Mouse (Mus musculus): ENCODE measurements around the gene Gpr137. TPM values are rescaled to one million over a fixed set of nuclear protein-coding genes. Genes with fewer than 3 reads are reported as not detected.

The Gpr137 gene
- polyA plus RNA-seq, 1 experiment = 9.0 TPM

DNA sequence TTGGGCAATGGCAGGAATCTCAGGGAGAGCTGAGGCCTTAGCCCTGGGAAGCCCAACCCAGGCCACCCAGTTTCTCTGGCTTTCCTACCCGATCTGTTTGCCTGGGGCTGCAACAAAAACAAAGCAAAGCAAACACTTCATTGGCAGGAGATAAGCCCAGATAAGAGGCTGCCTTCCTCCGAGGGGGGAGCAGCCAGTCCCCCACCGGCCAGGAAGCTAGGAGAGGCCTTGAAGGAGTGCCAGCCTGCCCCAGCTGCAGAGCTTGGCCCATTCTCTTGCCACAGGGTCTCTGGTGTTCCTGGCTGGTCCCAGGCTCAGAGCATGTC, 10.4 kb upstream of the Gpr137 start:
- H3K9ac ChIP-seq (ENCODE audit: low read depth, poor library complexity, severe bottlenecking) = peak overlapping the region; percentile 75; the same call in 1 of the 2 replicates

DNA sequence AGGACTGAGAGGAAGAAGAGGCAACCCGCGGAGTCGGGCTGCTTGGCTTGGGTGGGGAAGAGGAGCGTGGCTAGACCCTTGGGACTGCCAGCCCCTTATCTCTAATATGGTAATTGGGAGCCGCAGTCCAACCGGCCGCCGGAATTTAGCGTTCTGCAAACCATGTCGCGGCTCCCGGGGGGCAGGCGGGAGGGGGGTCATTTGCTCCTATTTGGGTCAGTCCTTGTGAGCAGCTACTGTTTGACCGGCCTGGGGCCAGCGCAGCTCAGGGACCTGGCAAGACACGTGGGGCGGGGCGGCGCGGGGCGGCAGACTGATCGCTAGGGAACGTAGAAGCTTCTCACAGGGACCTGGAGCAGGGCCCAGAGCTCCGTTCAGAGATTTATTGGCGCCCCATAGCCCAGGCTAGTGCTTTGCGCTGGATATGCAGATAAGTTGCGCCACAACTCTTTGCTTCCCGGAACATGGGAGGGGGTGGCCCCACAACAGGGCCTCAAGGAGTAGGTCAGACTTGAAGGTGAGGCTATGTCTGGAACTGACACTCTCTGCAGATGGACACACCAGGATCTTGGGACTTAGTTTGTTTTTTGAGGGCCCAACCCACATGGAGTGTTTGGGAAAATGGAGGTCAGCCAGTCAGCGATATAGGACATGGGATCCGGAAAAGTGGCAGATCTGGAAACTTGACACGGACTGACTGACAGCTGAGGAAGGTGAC, 9.9 kb upstream of the Gpr137 start:
- Histone ChIP-seq H3K9me3 (replicated peaks; ENCODE audit: control insufficient read depth, insufficient read depth, low read length, poor library complexity, severe bottlenecking) (no peaks in the 10 kb centered on the region), H3K27me3 (ENCODE audit: control insufficient read depth, insufficient read depth, low read length, poor library complexity, severe bottlenecking) (no peaks in the 10 kb centered on the region), H3K4me1 (ENCODE audit: control insufficient read depth, insufficient read depth, low read length) (peaks cover 3% of the 10 kb centered on the region), H3K36me3 (ENCODE audit: control insufficient read depth, insufficient read depth, low read length, poor library complexity, severe bottlenecking) (no peaks in the 10 kb centered on the region), H3K27ac (ENCODE audit: insufficient read depth, low read length) (peak overlapping the region; percentile 72), H3K4me3 (ENCODE audit: low read depth, low read length) (peak overlapping the region; percentile 85), H3K9ac (ENCODE audit: low read depth, poor library complexity, severe bottlenecking) (peak overlapping the region; percentile 75)
- TF ChIP-seq POLR2A (IDR thresholded peaks at IDR 0.05; ENCODE audit: insufficient read depth, low read length) (no peak), CTCF (IDR thresholded peaks at IDR 0.05; ENCODE audit: low read depth, low read length) (no peak), EP300 (IDR thresholded peaks at IDR 0.05; ENCODE audit: insufficient read depth, low read depth, low read length) (no peak)

More for the DNA sequence above, 10.4 kb upstream of the Gpr137 start:
- no peaks in the 10 kb centered on the region for H3K9me3 ChIP-seq (replicated peaks; ENCODE audit: control insufficient read depth, insufficient read depth, low read length, poor library complexity, severe bottlenecking)
- peak overlapping the region; percentile 72; the same call in 1 of the 2 replicates for H3K27ac ChIP-seq (ENCODE audit: insufficient read depth, low read length)
- no peaks in the 10 kb centered on the region for H3K36me3 ChIP-seq (ENCODE audit: control insufficient read depth, insufficient read depth, low read length, poor library complexity, severe bottlenecking)
- no peak overlapping the region for H3K4me3 ChIP-seq (ENCODE audit: low read depth, low read length)
- peaks cover 3% of the 10 kb centered on the region for H3K4me1 ChIP-seq (ENCODE audit: control insufficient read depth, insufficient read depth, low read length)
- H3K27me3 ChIP-seq (ENCODE audit: control insufficient read depth, insufficient read depth, low read length, poor library complexity, severe bottlenecking) = no peaks in the 10 kb centered on the region
- TF ChIP-seq CTCF (IDR thresholded peaks at IDR 0.05; ENCODE audit: low read depth, low read length) = no peak
- no peak for TF ChIP-seq POLR2A (IDR thresholded peaks at IDR 0.05; ENCODE audit: insufficient read depth, low read length)
- no peak for TF ChIP-seq EP300 (IDR thresholded peaks at IDR 0.05; ENCODE audit: insufficient read depth, low read depth, low read length)

DNA sequence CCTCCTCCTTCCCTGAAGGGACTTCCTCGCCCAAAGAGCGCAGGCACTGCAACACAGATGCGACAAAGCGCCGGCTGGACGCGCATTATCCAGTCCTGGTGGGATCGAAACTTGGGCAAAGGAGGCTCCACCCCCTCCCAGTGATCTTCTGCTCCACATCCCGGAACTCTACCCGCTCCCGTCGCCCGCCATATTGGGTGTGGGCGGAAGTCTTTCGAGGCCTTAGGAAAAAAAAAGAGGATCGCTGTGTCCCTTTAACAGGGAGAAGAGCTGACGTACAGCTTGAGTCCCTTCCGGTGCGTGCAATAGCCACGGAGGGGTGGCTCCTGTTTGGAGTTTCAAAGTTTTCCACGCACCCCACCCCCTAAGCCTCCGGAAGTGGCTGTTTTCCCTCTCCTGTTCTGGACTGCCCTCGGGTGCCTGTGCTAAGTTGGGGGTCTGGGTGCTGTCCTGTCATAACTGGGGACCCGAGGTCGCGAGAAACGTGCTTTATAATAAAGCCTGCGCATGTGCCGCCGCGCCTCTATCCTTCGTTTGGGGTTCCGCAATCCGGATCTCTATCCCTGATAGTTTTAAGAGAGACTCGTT, 9.2 kb upstream of the Gpr137 start:
- Histone ChIP-seq H3K27ac (ENCODE audit: insufficient read depth, low read length) (peak overlapping the region; percentile 90), H3K4me1 (ENCODE audit: control insufficient read depth, insufficient read depth, low read length) (peaks cover 3% of the 10 kb centered on the region), H3K4me3 (ENCODE audit: low read depth, low read length) (peak overlapping the region; percentile 85), H3K27me3 (ENCODE audit: control insufficient read depth, insufficient read depth, low read length, poor library complexity, severe bottlenecking) (no peaks in the 10 kb centered on the region), H3K36me3 (ENCODE audit: control insufficient read depth, insufficient read depth, low read length, poor library complexity, severe bottlenecking) (no peaks in the 10 kb centered on the region), H3K9ac (ENCODE audit: low read depth, poor library complexity, severe bottlenecking) (peak overlapping the region; percentile 75), H3K9me3 (replicated peaks; ENCODE audit: control insufficient read depth, insufficient read depth, low read length, poor library complexity, severe bottlenecking) (no peaks in the 10 kb centered on the region)
- TF ChIP-seq POLR2A (IDR thresholded peaks at IDR 0.05; ENCODE audit: insufficient read depth, low read length) (peak; percentile 49), EP300 (IDR thresholded peaks at IDR 0.05; ENCODE audit: insufficient read depth, low read depth, low read length) (no peak)

DNA sequence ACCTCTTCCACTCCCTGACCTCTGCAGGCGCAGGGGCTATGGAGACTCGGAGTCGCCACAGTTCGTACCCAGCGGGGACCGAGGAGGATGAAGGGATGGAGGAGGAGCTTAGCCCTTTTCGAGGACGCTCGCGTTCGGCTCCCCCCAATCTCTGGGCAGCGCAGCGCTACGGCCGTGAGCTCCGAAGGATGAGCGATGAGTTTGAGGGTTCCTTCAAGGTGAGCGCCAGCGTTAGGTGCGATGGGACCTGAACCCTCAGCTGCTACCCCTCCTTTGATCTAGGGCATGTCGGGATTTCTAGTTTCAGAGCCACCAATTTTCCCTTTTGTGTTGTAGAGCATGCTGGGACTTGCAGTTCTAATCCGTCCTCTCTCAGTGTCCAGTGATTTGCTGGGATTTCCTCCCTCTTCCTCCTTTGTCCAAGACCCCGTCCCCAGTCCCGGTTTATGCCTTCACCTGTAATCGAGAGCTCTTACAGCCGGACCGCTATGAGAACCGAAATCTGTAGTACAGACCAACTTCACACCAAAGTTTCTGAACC, 8.4 kb upstream of the Gpr137 start:
- H3K27me3 ChIP-seq (ENCODE audit: control insufficient read depth, insufficient read depth, low read length, poor library complexity, severe bottlenecking) = no peaks in the 10 kb centered on the region

DNA sequence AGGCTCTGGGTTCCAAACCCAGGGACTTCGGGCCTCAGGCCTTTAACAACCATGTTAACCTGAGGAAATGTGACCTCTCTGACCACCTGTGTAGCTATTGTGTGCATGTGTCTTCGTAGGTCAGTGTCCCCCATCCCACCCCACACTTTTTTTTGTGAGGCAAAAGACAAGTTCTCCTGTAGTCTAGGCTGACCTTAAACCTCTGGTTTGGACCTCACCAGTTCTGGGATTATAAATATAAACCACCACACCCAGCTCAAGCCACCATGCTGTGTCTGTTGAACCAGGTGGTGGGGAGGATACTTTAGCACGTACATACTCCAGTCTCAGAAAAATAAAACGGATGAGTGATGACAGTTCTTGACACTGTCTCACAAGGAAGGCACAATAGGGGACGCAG, 7.7 kb upstream of the Gpr137 start:
- H3K4me3 ChIP-seq (ENCODE audit: low read depth, low read length) = no peak overlapping the region
- no peaks in the 10 kb centered on the region for H3K27me3 ChIP-seq (ENCODE audit: control insufficient read depth, insufficient read depth, low read length, poor library complexity, severe bottlenecking)
- no peak overlapping the region for H3K9ac ChIP-seq (ENCODE audit: low read depth, poor library complexity, severe bottlenecking)
- TF ChIP-seq EP300 (IDR thresholded peaks at IDR 0.05; ENCODE audit: insufficient read depth, low read depth, low read length) (no peak), POLR2A (IDR thresholded peaks at IDR 0.05; ENCODE audit: insufficient read depth, low read length) (no peak), CTCF (IDR thresholded peaks at IDR 0.05; ENCODE audit: low read depth, low read length) (no peak)
- no peaks in the 10 kb centered on the region for H3K9me3 ChIP-seq (replicated peaks; ENCODE audit: control insufficient read depth, insufficient read depth, low read length, poor library complexity, severe bottlenecking)
- no peak overlapping the region for H3K27ac ChIP-seq (ENCODE audit: insufficient read depth, low read length)
- no peaks in the 10 kb centered on the region for H3K36me3 ChIP-seq (ENCODE audit: control insufficient read depth, insufficient read depth, low read length, poor library complexity, severe bottlenecking)
- H3K4me1 ChIP-seq (ENCODE audit: control insufficient read depth, insufficient read depth, low read length) = peaks cover 3% of the 10 kb centered on the region

More for the DNA sequence above, 8.4 kb upstream of the Gpr137 start:
- peak overlapping the region; percentile 85 for H3K4me3 ChIP-seq (ENCODE audit: low read depth, low read length)
- H3K9me3 ChIP-seq (replicated peaks; ENCODE audit: control insufficient read depth, insufficient read depth, low read length, poor library complexity, severe bottlenecking) = no peaks in the 10 kb centered on the region
- peak overlapping the region; percentile 75 for H3K9ac ChIP-seq (ENCODE audit: low read depth, poor library complexity, severe bottlenecking)
- H3K4me1 ChIP-seq (ENCODE audit: control insufficient read depth, insufficient read depth, low read length) = peaks cover 3% of the 10 kb centered on the region
- peak; percentile 79 for TF ChIP-seq POLR2A (IDR thresholded peaks at IDR 0.05; ENCODE audit: insufficient read depth, low read length)
- TF ChIP-seq CTCF (IDR thresholded peaks at IDR 0.05; ENCODE audit: low read depth, low read length) = no peak
- TF ChIP-seq EP300 (IDR thresholded peaks at IDR 0.05; ENCODE audit: insufficient read depth, low read depth, low read length) = no peak
- H3K27ac ChIP-seq (ENCODE audit: insufficient read depth, low read length) = peak overlapping the region; percentile 90
- no peaks in the 10 kb centered on the region for H3K36me3 ChIP-seq (ENCODE audit: control insufficient read depth, insufficient read depth, low read length, poor library complexity, severe bottlenecking)

DNA sequence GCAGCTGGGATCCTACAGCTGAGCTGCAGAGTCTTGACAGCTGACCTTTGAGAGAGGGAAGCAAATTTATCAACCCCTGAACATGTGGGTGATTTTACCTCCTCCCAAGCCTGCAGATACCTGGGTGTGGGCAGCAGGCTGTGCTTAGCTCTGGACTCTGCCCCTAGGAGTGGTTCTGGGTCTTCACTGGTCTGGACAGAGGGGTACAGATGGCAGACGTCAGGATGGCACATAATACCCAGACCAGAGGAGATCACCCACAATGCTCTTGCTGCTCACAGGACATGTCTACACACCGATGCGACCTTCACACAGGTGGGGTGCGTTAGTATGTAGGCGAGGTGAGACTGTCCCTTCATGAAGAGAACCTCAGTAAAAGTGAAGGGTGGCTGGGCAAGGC, 7.3 kb upstream of the Gpr137 start:
- Histone ChIP-seq H3K27me3 (ENCODE audit: control insufficient read depth, insufficient read depth, low read length, poor library complexity, severe bottlenecking) (no peaks in the 10 kb centered on the region), H3K4me1 (ENCODE audit: control insufficient read depth, insufficient read depth, low read length) (peaks cover 3% of the 10 kb centered on the region), H3K27ac (ENCODE audit: insufficient read depth, low read length) (no peak overlapping the region), H3K36me3 (ENCODE audit: control insufficient read depth, insufficient read depth, low read length, poor library complexity, severe bottlenecking) (no peaks in the 10 kb centered on the region), H3K4me3 (ENCODE audit: low read depth, low read length) (no peak overlapping the region), H3K9ac (ENCODE audit: low read depth, poor library complexity, severe bottlenecking) (no peak overlapping the region), H3K9me3 (replicated peaks; ENCODE audit: control insufficient read depth, insufficient read depth, low read length, poor library complexity, severe bottlenecking) (no peaks in the 10 kb centered on the region)
- TF ChIP-seq EP300 (IDR thresholded peaks at IDR 0.05; ENCODE audit: insufficient read depth, low read depth, low read length) (no peak), POLR2A (IDR thresholded peaks at IDR 0.05; ENCODE audit: insufficient read depth, low read length) (no peak), CTCF (IDR thresholded peaks at IDR 0.05; ENCODE audit: low read depth, low read length) (no peak)
